Mouse (Mus musculus) lung, postnatal 14 days (tissue): ENCODE data around the gene Camk1d.

Experiments
- DNase-seq: peaks from one replicate; pipeline ENCODE4 v3.0.0; 2021

The Camk1d gene

GRCm38 (mm10) chr2:5707871-5708733 lies 6.2 kb downstream of the Camk1d start:
- no peak for DNase-seq

GRCm38 (mm10) chr2:5706618-5707017 lies 7.7 kb downstream of the Camk1d start:
- peak; percentile 3 for DNase-seq

DNA sequence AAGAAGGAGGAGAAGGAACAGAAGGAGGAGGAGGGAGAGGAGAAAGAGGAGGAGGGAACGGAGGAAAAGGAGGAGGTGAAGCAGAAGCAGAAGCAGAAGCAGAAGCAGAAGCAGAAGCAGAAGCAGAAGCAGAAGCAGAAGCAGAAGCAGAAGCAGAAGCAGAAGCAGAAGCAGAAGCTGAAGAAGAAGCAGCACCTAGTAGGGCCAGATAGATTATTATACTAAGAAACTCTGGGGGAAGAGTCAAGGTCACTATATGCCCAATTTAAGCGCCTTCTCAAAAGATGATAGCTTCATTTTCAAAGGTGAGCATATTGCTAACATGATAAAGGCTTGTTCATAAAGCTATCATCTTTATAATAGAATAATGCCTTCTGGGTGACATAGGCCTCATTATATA lies 11.9 kb downstream of the Camk1d start:
- DNase-seq, result no peak

- no peak for DNase-seq
These were observed 13.4 kb downstream of the Camk1d start for GRCm38 (mm10) chr2:5700931-5701330.

DNA sequence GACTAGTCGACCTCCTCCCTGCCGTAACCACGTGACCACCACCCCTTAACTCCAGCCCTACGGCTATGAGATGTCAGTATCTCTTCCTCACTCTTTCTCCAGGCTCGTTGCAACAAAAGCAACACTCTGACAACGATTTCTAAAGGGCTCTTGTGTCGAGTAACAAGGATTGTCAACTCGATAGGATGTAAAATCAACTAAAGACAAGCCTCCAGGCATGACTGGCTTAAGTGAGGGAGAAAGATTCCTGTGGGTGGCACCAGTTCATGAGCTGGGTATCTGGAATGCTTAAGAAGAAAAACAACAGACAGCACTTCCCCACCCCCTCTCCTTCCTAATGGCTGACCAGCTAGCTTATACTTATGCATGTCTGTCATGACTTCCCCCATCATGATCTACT lies 15.9 kb downstream of the Camk1d start:
- DNase-seq, result no peak

GRCm38 (mm10) chr2:5694094-5694493 lies 20.2 kb downstream of the Camk1d start:
- DNase-seq, result no peak

DNA sequence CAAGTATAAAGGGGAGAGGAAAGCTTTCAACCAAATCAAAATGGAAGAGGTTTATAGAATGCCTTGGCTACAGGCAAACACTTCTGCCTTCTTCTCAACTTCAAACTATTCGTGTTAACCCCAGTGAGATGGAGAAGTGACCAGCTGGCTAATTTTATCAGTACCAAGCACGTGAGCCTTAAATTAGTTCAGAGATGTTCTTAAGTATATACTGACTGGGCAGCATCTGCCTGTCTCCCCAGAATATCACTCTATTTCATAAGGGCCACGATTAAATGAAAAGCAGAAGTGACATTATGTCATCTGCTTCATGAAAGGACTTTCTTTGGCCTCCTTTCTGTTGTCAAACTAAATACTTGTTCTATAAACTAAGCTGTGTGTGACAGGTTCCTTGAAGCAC lies 22.6 kb downstream of the Camk1d start:
- no peak for DNase-seq

- no peak for DNase-seq
These were observed 30.9 kb downstream of the Camk1d start for GRCm38 (mm10) chr2:5683366-5683765.

DNA sequence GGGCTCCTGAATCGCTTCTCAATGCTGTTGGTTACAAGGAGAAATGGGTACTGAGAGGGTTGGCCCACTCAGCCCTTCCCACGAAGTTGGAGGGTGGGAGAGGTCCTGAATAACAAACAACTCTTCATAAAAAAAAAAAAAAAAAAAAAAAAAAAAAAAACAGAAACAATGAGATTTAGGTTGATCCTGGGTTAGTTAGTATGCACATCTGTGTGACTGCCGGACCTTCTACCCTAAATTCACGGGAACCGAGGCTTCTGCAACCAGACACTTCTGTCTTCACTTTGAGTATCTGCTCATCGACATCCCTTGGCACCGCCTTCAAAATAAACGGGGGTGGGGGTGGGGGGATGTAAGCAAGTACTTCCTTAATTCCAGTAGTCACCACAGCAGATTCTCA lies 32.4 kb downstream of the Camk1d start:
- no peak for DNase-seq

DNA sequence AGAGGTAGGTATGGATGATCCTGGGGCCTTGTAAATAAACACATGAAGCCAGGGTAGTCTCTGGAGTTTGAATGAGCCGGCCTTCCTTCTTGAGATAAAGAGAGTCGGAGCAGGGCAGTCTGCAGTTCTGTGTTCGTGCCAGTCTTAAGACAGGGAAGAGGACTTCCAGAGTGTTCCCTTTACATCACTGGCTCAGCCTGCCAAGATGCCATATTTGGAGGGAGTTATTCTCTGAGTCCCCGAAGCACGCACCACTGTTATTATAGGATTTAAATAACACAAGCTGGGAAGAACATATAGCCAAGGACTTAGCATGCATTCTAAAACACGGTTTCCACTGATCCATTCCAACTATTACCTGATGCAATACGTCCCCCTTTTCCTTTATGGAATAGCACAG lies 33.0 kb downstream of the Camk1d start:
- no peak for DNase-seq

DNA sequence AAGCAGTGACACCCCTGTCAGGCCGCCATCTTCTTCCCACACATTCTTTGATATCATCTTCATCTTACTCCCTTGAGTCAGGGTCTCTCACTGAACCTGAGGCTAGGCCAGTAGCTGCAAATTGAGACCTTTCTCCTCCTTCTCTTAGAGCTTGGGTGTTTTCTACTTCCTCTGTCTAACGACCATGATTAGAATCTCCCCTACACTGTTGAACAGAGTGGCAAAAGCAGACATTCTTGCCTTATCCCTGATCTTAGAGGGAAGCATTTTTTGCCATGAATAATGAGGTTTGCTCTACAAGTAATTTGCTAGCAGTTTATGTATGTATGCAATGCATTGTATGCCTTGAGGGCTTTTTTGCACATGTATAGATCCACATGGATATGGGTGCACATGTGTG lies 35.3 kb downstream of the Camk1d start:
- no peak for DNase-seq

GRCm38 (mm10) chr2:5677472-5677871 lies 36.8 kb downstream of the Camk1d start:
- DNase-seq, result no peak

DNA sequence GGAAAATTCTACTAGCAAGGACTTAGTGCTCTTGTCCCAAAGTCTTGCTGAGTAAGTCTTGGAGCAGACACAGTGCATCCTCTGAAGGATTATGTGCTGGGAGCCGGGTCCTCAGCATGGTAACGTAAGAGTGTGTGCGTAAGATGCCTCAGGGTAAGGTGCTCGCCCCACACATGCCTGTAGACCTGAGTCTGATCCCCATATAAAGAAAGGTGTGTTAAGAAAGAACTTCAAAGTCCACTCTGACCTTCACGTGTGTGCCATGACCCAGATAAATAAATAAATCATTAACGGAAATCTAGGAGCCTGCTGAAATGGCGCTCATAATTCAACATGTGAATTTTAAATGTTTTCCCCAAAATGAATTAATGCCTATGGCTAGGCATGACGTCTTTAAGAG lies 37.5 kb downstream of the Camk1d start:
- DNase-seq, result no peak

DNA sequence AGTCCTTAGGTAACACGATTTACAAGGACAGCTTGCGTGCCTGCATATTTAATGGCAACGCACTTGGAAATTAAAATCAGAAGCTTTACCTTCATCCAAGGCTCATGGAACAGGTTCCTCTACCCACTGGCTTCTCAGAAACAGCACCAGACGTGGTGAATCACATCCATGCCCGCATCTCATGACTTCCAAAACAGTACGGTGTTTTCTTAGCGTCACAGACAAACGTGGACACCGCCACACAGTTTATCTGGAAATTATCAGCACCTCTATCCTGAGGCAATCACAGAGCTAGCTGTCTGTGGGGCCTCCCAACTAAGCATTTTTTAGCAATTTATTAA lies 38.2 kb downstream of the Camk1d start:
- DNase-seq, result no peak

DNA sequence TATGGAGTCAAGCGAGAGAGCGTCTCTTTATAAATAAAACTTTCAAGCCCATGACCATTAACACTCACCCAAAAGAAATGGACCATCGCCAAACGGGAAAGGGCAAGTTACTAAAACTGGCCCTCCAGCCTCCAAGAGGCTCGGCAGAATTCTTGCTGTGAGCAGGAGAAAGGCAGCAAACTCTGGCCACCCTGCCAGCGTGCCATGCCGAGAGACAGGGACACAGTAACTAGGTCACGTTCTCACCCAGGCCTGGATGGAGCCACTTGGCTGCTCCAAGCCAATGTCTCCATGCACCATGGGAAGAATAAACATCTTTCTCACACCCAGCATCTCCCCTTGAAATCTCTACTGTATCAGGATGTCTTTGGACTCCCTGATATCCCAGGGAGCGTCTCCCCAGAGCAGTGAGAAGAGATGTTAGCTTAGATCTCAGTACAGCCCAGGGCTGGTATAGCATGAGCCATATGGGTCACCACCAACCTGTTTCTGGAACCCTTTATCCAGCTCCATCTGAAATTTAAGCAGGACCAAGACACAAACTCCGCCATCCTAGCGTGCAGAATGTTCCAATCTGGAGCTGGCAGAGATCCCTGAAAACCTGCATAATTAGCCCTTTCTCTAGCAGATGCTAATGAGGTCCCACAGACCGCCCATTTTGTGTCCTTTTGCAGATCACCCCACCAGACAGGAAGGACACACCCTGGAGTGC lies 38.7 kb downstream of the Camk1d start:
- DNase-seq, result peak; percentile 28

GRCm38 (mm10) chr2:5674512-5674911 lies 39.8 kb downstream of the Camk1d start:
- no peak for DNase-seq

DNA sequence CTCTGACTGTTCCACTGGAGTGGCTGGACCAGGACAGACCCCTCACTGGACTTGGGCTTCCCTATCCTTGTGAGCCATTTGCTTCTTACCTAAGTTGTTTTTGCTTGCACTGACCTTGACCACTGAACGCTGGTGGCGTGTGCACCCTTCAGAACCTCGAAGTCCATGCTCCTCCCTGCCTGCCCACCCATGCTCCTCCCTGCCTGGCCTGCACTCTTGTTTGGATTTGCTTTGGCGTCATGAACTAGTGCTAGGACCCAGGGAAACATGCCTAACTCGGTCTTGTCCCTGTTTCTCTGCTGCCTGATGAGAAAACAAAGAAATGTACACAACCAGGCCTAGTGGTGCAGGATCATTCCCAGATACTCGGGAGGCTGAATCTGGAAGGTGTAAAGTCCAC lies 40.5 kb downstream of the Camk1d start:
- DNase-seq, result no peak

DNA sequence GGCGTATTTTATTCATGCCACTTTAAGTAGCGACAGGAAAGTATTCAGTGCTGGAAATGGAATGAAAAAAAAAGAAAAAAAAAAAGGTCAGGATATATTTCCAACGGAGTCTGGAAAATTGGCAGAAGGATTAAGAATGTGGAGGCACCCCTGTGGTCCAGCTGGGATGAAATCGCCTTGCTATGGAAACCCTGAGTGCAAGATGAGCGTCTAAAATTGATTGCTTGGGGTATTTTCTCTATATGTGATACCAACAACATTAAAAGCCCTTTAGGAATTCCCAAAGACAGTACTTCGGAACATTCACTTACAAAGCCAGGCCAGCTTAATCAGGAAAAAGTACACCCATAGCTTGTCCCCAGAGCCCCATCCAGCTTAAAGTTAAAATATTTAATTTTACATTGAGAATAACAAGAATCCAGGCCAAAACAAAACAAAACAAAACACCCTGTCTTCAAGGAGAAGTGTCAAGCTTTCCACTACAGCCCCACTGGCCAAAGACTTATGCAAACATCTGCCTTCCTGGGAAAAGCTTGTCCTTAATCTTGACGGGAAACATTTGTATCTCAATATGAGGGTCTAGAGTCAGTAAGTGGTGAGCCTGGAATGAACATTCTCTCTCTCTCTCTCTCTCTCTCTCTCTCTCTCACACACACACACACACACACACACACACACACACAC lies 41.3 kb downstream of the Camk1d start:
- DNase-seq, result no peak

DNA sequence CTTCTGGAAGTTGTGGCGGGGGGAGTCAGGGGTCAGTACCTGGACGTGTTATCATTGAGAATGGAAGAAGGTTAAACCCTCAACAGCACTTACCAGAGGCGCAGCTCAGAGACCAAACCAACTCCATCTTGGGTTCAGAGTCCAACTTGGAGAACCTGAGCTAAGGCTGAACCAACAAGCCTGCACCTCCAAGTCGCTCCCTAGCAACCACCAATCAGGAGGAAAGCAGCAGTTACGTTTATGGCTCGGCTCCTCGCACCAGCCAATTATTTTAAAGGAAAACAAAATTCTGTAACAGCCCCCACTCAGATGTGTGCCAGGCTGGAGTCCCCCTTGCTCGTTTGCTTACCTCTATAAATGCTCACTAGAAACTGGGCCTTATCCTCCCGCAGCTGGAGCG lies 44.2 kb downstream of the Camk1d start:
- DNase-seq, result no peak

- DNase-seq, result no peak
These were observed 44.7 kb downstream of the Camk1d start for GRCm38 (mm10) chr2:5669498-5670040.

- no peak for DNase-seq
These were observed 45.4 kb downstream of the Camk1d start for GRCm38 (mm10) chr2:5668940-5669339.

DNA sequence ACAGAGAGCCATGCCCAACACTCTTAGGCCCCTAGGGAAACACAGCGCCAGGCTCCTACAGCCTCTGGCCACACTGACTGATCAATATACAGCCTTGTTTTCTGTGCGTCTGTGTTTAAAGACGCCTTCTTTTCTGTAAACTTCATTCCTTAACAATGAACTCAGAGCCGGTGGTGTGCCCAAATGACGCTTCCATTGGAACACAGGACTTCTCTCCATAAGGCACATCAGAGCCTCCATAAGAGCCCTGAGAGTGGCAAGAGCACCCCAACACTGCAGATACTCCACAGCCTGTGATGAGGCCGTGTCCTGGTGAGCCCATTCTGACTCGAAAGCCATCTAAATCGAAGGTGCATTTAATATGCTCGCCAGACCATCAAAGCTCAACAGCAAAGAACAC lies 50.8 kb downstream of the Camk1d start:
- DNase-seq, result no peak

GRCm38 (mm10) chr2:5661946-5662345 lies 52.4 kb downstream of the Camk1d start:
- DNase-seq, result no peak

GRCm38 (mm10) chr2:5658000-5658399 lies 56.3 kb downstream of the Camk1d start:
- DNase-seq, result no peak
